Mouse (Mus musculus): ENCODE measurements around the gene Smyd3. TPM values are rescaled to one million over a fixed set of nuclear protein-coding genes. Genes with fewer than 3 reads are reported as not detected.
"Not testable (repeated sequence)": the region's sequence is repeated elsewhere in the genome, so short reads cannot be mapped to it uniquely, and the experiment has no call there.

Smyd3 gene
- polyA plus RNA-seq, 1 experiment from 2014 or later: 22.0 TPM

DNA sequence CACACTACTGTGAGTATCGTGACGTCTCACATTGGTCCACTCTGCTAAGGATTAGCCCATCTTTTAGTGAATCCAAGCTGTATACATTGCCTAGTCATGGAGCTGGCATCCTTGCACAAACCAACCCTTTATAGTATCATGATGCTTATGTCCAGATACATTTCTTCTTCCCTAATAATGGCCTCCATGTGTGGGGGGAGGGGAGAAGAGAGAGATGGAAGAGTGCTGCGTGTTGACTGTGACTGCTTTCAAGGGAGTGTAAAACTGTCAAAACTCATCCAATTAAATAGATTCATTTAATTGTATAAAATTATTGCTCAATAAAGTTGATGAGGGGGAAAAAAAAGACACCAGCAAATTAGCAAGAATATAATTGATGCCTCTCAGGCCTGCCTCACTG, 330.7 kb downstream of the Smyd3 start:
- H3K4me1 ChIP-seq: no peaks in the 10 kb centered on the region
- no peak overlapping the region for H3K9ac ChIP-seq
- no peaks in the 10 kb centered on the region for H3K36me3 ChIP-seq
- H3K27me3 ChIP-seq: no peaks in the 10 kb centered on the region
- H3K4me2 ChIP-seq (replicated peaks): no peak overlapping the region
- H3K27ac ChIP-seq (replicated peaks): no peak overlapping the region
- 80% methylated on average over 3 of the region's 3 CpGs for WGBS
- no peak overlapping the region for H3K4me3 ChIP-seq (replicated peaks)
- no peak for ATAC-seq (ENCODE audit: insufficient number of reproducible peaks, low FRiP score, low TSS enrichment, low read depth)
- H3K9me3 ChIP-seq (replicated peaks): no peaks in the 10 kb centered on the region

DNA sequence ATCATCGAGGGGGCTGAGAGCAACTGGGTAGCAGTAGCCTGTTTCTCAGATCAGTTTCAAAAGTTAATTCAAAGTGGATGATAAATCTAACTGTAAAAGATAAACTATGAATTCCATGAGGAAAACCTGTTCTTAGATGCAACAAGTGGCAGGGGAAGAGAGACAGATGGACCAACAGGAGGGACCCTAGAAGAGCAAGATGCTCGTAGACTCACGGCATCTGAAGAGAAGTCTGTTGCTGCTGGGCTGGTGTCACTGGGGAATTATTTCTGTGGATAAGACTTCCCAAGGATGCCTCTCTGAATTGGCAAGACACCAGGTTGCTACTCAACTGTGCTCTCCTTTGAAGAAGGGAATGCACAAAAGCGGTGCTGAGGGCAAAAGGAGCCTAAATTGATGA, 333.2 kb downstream of the Smyd3 start:
- WGBS: 84% methylated on average over 4 of the region's 4 CpGs
- no peaks in the 10 kb centered on the region for H3K4me1 ChIP-seq
- no peaks in the 10 kb centered on the region for H3K36me3 ChIP-seq
- no peaks in the 10 kb centered on the region for H3K27me3 ChIP-seq
- no peak overlapping the region for H3K27ac ChIP-seq (replicated peaks)
- H3K4me3 ChIP-seq (replicated peaks): no peak overlapping the region
- ATAC-seq (ENCODE audit: insufficient number of reproducible peaks, low FRiP score, low TSS enrichment, low read depth): no peak
- no peak overlapping the region for H3K9ac ChIP-seq
- H3K4me2 ChIP-seq (replicated peaks): no peak overlapping the region
- no peaks in the 10 kb centered on the region for H3K9me3 ChIP-seq (replicated peaks)

DNA sequence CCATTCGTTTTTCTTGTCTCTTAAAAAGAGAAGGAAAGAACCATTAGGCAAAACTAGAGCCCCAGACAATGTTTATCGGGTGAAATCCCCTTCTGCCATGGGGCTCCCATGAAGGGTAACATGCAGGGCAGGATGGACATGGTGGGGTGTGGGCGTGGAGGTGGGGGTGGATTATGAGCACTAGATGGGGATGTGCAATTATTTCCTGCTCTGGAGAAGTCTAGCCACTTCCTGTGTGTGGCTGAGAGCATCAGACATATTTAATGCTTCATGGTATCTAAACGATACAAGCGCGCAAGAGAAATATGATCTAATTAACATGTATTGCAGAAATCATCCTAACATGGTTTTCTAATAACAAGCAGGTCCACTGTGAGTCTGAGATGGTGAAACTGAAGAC, 334.3 kb downstream of the Smyd3 start:
- H3K9me3 ChIP-seq (replicated peaks): no peaks in the 10 kb centered on the region
- no peak overlapping the region for H3K9ac ChIP-seq
- H3K4me1 ChIP-seq: no peaks in the 10 kb centered on the region
- no peaks in the 10 kb centered on the region for H3K36me3 ChIP-seq
- H3K27me3 ChIP-seq: no peaks in the 10 kb centered on the region
- H3K4me2 ChIP-seq (replicated peaks): no peak overlapping the region
- no peak overlapping the region for H3K4me3 ChIP-seq (replicated peaks)
- WGBS: 77% methylated on average over 6 of the region's 6 CpGs
- ATAC-seq (ENCODE audit: insufficient number of reproducible peaks, low FRiP score, low TSS enrichment, low read depth): no peak
- no peak overlapping the region for H3K27ac ChIP-seq (replicated peaks)

DNA sequence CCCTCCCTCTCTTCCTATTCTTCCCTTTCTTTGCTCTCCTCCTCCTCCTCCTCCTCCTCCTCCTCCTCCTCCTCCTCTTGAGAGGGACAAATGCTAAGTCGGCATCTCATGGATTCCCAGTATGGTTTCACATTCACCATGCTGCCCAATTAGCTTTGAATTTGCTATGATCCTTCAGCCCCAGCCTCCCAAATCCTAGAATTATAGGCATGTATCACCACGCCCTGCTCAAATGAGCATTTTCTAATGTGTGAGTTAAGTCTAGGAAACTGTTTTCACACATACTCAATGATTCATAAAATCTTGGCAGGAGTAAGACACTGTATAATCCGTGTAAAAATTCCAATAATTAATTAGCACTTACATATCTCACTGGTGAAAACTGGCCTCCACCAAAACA, 337.3 kb downstream of the Smyd3 start:
- Histone ChIP-seq H3K27ac (replicated peaks) (no peak overlapping the region), H3K9me3 (replicated peaks) (no peaks in the 10 kb centered on the region), H3K27me3 (no peaks in the 10 kb centered on the region), H3K4me3 (replicated peaks) (no peak overlapping the region), H3K9ac (no peak overlapping the region), H3K36me3 (no peaks in the 10 kb centered on the region), H3K4me1 (peaks cover 7% of the 10 kb centered on the region), H3K4me2 (replicated peaks) (no peak overlapping the region)
- no peak for ATAC-seq (ENCODE audit: insufficient number of reproducible peaks, low FRiP score, low TSS enrichment, low read depth)
- 61% methylated on average over 2 of the region's 3 CpGs for WGBS

DNA sequence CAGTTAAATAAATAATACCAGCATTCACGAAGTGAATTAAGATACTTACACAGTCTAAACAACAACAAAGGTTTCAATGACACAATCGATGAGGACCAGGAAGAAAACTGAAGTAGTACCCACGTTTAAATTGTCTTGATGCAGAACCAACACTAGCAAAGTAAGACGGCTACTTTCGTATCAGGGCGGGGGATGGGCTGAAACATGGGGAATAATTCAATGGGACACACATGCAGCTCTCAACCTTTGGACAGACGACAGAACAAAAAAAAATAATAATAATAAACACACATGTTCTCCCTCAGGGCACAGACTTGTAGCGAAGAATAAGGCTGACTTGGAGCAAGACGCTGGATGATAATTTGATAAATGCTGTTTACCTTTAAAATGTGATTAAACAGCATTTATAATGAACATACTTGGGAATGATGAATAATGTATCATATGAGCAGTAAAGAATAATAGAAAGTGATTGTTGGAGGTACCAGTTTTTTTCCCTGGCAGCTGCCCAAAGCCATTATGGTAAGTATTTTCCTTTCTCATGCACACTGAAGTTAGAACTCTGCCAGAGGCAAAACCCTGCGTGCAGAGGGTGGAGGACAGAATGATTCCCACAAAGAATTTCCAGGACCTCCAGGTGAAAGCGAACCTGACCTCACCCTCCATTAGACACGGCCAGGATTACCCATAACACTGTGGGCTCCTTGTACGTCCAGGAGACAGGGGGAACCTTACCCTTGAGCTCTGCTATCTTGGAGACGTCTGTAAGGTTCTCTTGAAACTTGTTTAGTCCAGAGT, 340.8 kb downstream of the Smyd3 start:
- peak; percentile 57; the same call in 1 of the 2 replicates for ATAC-seq (ENCODE audit: insufficient number of reproducible peaks, low FRiP score, low TSS enrichment, low read depth)
- Histone ChIP-seq H3K27me3 (no peaks in the 10 kb centered on the region), H3K36me3 (no peaks in the 10 kb centered on the region), H3K27ac (replicated peaks) (peak overlapping the region; percentile 69), H3K4me3 (replicated peaks) (no peak overlapping the region), H3K4me1 (peaks cover 7% of the 10 kb centered on the region), H3K4me2 (replicated peaks) (no peak overlapping the region), H3K9me3 (replicated peaks) (no peaks in the 10 kb centered on the region), H3K9ac (no peak overlapping the region)
- WGBS: 35% methylated on average over 14 of the region's 14 CpGs

DNA sequence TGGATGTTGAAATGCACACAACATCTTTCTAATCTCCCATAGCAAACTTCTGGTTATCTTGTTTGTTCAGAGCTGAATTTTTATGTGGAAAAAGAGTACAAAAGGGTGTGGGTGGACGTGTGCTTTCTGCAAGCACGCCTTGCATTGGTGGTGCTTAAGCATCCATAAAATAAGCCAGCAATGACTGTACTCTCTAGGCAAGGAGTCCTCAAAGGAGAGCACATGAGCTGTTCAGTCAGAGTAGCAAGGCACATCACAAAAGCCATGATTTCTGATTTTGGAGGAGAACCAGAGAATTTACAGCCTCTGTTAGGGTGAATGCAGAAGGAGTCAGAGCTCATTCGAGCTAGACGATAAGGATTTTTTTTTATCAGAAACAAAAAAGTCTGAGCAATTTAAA, 343.6 kb downstream of the Smyd3 start:
- no peak for ATAC-seq (ENCODE audit: insufficient number of reproducible peaks, low FRiP score, low TSS enrichment, low read depth)
- no peak overlapping the region for H3K4me3 ChIP-seq (replicated peaks)
- WGBS: 75% methylated on average over 4 of the region's 4 CpGs

DNA sequence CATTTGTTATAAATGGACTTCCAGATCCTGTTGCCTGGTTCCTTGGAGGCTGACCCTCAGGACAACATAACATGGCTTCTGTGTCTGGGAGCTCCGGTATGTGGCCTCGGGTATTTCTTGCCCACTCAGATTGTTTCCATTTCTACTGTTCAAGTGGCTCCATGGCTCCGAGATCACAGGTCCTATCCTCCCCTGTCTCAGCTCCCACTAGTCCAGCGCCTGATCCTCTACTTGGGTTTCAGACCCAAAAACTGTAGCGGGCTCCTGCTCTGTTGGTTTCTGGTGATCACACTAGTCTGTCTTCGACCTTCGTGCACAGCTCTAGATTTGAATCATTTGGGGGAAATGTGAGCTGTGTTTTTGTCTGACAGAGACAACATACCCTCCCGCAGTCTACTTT, 347.3 kb downstream of the Smyd3 start:
- WGBS: 84% methylated on average over 8 of the region's 8 CpGs
- H3K36me3 ChIP-seq: no peaks in the 10 kb centered on the region
- no peaks in the 10 kb centered on the region for H3K9me3 ChIP-seq (replicated peaks)
- no peak overlapping the region for H3K9ac ChIP-seq
- H3K4me1 ChIP-seq: no peaks in the 10 kb centered on the region
- no peak overlapping the region for H3K4me3 ChIP-seq (replicated peaks)
- H3K27me3 ChIP-seq: no peaks in the 10 kb centered on the region
- no peak overlapping the region for H3K4me2 ChIP-seq (replicated peaks)
- no peak overlapping the region for H3K27ac ChIP-seq (replicated peaks)
- ATAC-seq (ENCODE audit: insufficient number of reproducible peaks, low FRiP score, low TSS enrichment, low read depth): no peak

More for the DNA sequence above, 343.6 kb downstream of the Smyd3 start:
- Histone ChIP-seq H3K27me3 (no peaks in the 10 kb centered on the region), H3K9ac (no peak overlapping the region), H3K9me3 (replicated peaks) (no peaks in the 10 kb centered on the region), H3K4me1 (peaks cover 7% of the 10 kb centered on the region), H3K36me3 (no peaks in the 10 kb centered on the region), H3K27ac (replicated peaks) (no peak overlapping the region), H3K4me2 (replicated peaks) (no peak overlapping the region)

DNA sequence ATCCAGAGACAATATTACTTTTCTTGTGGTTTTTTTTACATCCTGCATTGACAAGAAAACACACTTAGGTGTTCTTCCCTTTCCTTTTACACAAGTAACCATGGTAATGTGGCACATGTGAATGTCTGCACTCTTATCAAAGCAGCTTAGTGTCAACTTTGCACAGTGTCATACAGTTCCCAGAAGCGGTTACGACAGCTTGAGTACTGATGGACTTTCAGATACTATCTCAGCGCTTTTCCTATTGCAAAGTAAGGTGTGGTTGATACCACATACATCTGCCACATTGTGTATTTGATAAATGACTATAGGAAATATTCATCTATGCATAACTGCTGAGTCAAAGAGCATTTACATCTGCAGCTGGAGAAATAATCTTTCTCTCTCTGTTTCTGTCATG, 348.1 kb downstream of the Smyd3 start:
- 0 out of 2 replicates have a peak, but pooled peaks cover 4% of the 10 kb centered on the region for H3K4me1 ChIP-seq
- H3K27me3 ChIP-seq: no peaks in the 10 kb centered on the region
- H3K9ac ChIP-seq: no peak overlapping the region
- no peaks in the 10 kb centered on the region for H3K9me3 ChIP-seq (replicated peaks)
- H3K4me3 ChIP-seq (replicated peaks): no peak overlapping the region
- WGBS: 79% methylated on average over 3 of the region's 3 CpGs
- no peak overlapping the region for H3K4me2 ChIP-seq (replicated peaks)
- ATAC-seq (ENCODE audit: insufficient number of reproducible peaks, low FRiP score, low TSS enrichment, low read depth): no peak
- H3K27ac ChIP-seq (replicated peaks): no peak overlapping the region
- H3K36me3 ChIP-seq: no peaks in the 10 kb centered on the region

DNA sequence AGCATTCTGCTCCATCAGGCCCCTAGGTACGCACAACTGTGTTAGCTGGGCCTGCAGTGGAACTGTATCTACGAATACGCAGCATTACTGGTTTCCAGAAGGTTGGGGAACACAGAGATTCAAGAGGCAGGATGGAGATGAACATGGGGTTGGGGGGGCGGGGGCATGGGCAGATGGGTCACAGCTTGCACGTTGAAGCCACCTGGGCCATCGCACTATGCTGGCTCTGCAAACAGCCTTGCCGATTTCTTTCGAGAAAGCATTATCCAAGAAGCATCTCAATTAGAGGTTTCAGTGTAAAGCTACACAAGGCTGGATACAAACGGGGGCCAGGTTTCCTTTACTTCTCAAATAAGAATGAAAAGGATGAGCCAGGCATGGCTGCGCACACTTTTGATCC, 348.7 kb downstream of the Smyd3 start:
- ATAC-seq (ENCODE audit: insufficient number of reproducible peaks, low FRiP score, low TSS enrichment, low read depth): no peak
- Histone ChIP-seq H3K4me2 (replicated peaks) (no peak overlapping the region), H3K27ac (replicated peaks) (no peak overlapping the region), H3K9me3 (replicated peaks) (no peaks in the 10 kb centered on the region), H3K36me3 (no peaks in the 10 kb centered on the region), H3K27me3 (no peaks in the 10 kb centered on the region), H3K9ac (no peak overlapping the region), H3K4me3 (replicated peaks) (no peak overlapping the region), H3K4me1 (0 out of 2 replicates have a peak, but pooled peaks cover 4% of the 10 kb centered on the region)
- WGBS: 83% methylated on average over 10 of the region's 10 CpGs

DNA sequence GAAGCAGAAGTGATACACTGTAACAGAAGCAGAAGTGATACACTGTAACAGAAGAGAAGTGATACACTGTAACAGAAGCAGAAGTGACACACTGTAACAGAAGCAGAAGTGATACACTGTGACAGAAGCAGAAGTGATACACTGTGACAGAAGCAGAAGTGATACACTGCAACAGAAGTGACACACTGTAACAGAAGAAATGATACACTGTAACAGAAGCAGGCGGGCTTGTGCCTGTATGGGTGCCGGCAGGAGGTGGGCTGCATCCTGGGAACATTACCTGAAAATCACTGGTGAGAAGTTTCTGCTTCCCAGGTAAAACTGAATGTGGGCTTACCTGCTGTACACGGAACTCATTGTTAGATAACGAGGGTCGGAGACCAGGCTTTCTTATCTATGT, 353.6 kb downstream of the Smyd3 start:
- not testable (repeated sequence) for H3K27ac ChIP-seq (replicated peaks); H3K4me3 ChIP-seq (replicated peaks); H3K4me2 ChIP-seq (replicated peaks); H3K9ac ChIP-seq; H3K36me3 ChIP-seq; H3K27me3 ChIP-seq; H3K4me1 ChIP-seq; ATAC-seq (ENCODE audit: insufficient number of reproducible peaks, low FRiP score, low TSS enrichment, low read depth); H3K9me3 ChIP-seq (replicated peaks)
- 85% methylated on average over 5 of the region's 5 CpGs for WGBS

DNA sequence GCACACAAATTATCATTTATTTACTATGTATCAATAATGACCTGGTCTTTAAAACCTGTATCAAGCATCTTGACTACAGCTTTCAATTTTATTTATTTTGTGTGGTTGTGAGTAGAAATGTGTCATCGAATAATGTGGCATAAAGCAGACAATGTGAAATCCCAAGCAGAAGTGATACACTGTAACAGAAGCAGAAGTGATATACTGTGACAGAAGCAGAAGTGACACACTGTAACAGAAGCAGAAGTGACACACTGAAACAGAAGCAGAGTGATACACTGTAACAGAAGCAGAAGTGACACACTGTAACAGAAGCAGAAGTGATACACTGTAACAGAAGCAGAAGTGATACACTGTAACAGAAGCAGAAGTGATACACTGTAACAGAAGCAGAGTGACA, 355.1 kb downstream of the Smyd3 start:
- H3K27me3 ChIP-seq; H3K36me3 ChIP-seq; H3K27ac ChIP-seq (replicated peaks); H3K9me3 ChIP-seq (replicated peaks); H3K4me2 ChIP-seq (replicated peaks); H3K9ac ChIP-seq; H3K4me1 ChIP-seq; H3K4me3 ChIP-seq (replicated peaks); ATAC-seq (ENCODE audit: insufficient number of reproducible peaks, low FRiP score, low TSS enrichment, low read depth): not testable (repeated sequence)
- WGBS: 91% methylated on average over 1 of the region's 1 CpGs

DNA sequence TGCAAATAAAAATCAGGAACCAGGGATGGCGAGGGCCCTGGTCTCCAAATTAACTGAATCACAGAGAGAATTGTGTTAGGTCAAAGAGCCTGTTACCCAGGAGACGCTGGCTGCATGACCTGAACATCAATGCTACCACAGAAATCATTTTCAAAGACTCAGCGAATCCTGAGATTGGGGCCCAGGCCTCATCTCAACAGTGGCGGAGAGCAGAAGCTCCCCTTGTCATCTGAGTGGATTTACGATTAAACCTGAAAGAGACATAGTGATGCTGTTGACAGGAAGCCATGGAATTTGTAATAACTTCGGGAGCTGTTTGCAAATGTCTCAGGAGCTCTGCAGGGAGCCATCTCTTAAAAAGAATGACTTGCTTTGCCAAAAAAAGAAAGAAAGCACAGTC, 355.9 kb downstream of the Smyd3 start:
- H3K4me1 ChIP-seq: 0 out of 2 replicates have a peak, but pooled peaks cover 4% of the 10 kb centered on the region
- no peak overlapping the region for H3K27ac ChIP-seq (replicated peaks)
- no peak for ATAC-seq (ENCODE audit: insufficient number of reproducible peaks, low FRiP score, low TSS enrichment, low read depth)
- no peak overlapping the region for H3K9ac ChIP-seq
- H3K36me3 ChIP-seq: no peaks in the 10 kb centered on the region
- H3K27me3 ChIP-seq: no peaks in the 10 kb centered on the region
- no peak overlapping the region for H3K4me2 ChIP-seq (replicated peaks)
- H3K9me3 ChIP-seq (replicated peaks): no peaks in the 10 kb centered on the region
- WGBS: 44% methylated on average over 6 of the region's 6 CpGs
- H3K4me3 ChIP-seq (replicated peaks): no peak overlapping the region

All from embryonic facial prominence, embryonic 15.5 days (tissue).